Mouse (Mus musculus): ENCODE measurements around the gene Cmah. TPM values are rescaled to one million over a fixed set of nuclear protein-coding genes. Genes with fewer than 3 reads are reported as not detected.
A peak's percentile ranks its signal among the peaks of the same experiment; 100 is the strongest.

The Cmah gene
- polyA plus RNA-seq, 1 experiment = 13.7 TPM

DNA sequence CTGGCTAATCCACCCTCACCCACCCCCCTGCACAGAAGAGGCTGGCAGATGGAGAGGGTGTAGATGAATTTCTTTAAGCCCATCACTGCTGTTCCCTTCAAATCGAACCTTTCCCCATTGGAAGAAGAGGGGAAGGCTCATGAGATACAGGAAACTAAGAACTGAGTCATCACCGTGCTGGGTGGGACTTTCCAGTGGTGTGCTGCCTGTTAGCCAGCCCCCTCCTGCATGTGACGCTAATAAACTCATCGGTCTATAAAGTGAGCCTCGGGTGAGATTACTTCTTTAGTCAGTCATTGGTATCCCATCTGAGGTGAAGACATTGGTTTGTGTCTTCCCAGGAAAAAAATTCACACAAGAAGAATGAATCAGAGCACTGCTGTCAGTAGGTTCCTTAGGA lies 160.3 kb downstream of the Cmah start:
- 41% methylated on average over 5 of the region's 5 CpGs for WGBS
- Histone ChIP-seq H3K27ac (ENCODE audit: insufficient read depth, low read length) (peak overlapping the region; percentile 68), H3K27me3 (ENCODE audit: control insufficient read depth, insufficient read depth, low read length) (no peaks in the 10 kb centered on the region), H3K4me3 (ENCODE audit: extremely low read depth, insufficient read depth, insufficient read length) (no peak overlapping the region), H3K36me3 (ENCODE audit: control insufficient read depth, insufficient read depth, low read length) (no peaks in the 10 kb centered on the region), H3K4me1 (ENCODE audit: control insufficient read depth, insufficient read depth, insufficient read length) (peaks cover 11% of the 10 kb centered on the region; the same call in 1 of the 2 replicates)
- TF ChIP-seq CTCF (IDR thresholded peaks at IDR 0.05; ENCODE audit: extremely low read depth, insufficient read depth, insufficient read length, insufficient replicate concordance) (no peak), POLR2A (IDR thresholded peaks at IDR 0.05; ENCODE audit: low read depth, low read length) (no peak)
- DNase-seq (ENCODE audit: low read depth in 1 of 2, low spot score in 2 of 2) = no peak

DNA sequence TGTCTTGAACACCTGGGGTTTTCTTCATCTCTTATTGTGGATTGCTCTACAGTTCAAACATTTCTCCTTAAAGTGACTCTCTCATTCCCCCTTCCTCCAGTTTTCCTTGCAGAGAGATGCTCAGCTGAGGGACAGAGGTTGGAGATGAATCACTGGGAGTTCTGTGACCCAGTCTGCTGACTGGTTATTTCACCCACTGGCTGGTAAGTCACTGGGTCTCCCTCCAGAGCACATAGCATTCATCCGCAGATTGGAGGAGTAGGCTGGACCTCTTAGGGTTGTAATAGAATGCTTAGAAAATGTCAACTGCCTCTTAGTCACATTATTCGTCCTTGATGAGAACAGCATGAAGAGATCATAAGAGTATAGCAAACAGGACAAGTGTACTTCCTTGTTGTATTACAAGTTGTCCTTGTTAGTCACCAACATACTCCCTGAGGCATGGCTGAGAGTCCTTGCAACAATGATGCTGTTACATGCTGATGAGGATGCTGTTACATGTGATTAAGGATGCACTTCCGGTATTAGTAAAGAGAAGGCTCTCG lies 161.4 kb downstream of the Cmah start:
- Histone ChIP-seq H3K4me1 (ENCODE audit: control insufficient read depth, insufficient read depth, insufficient read length) (peaks cover 11% of the 10 kb centered on the region; the same call in 1 of the 2 replicates), H3K27ac (ENCODE audit: insufficient read depth, low read length) (no peak overlapping the region), H3K4me3 (ENCODE audit: extremely low read depth, insufficient read depth, insufficient read length) (no peak overlapping the region), H3K27me3 (ENCODE audit: control insufficient read depth, insufficient read depth, low read length) (no peaks in the 10 kb centered on the region), H3K36me3 (ENCODE audit: control insufficient read depth, insufficient read depth, low read length) (no peaks in the 10 kb centered on the region)
- TF ChIP-seq POLR2A (IDR thresholded peaks at IDR 0.05; ENCODE audit: low read depth, low read length) (no peak), CTCF (IDR thresholded peaks at IDR 0.05; ENCODE audit: extremely low read depth, insufficient read depth, insufficient read length, insufficient replicate concordance) (no peak)
- no peak for DNase-seq (ENCODE audit: low read depth in 1 of 2, low spot score in 2 of 2)
- 94% methylated on average over 4 of the region's 4 CpGs for WGBS

DNA sequence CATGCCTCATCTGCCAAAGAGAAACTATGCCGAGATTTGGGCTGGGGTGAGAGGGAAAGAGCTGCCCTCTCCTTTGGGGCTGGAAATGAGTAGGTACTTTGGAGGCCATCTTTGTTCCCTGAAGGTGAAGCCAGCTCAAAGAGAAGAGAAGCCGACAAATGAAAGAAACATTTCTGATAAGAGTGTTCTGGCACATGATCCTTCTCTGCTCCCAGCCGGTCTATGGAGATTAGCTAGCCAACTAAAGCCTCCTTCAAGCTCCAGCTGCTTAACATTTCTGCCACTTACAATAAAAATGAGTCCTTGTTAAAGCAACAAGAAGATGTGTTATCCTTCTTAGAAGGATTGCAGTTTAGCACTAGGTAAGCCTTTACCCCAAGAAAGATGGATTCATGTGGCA lies 162.3 kb downstream of the Cmah start:
- no peak for DNase-seq (ENCODE audit: low read depth in 1 of 2, low spot score in 2 of 2)
- H3K27me3 ChIP-seq (ENCODE audit: control insufficient read depth, insufficient read depth, low read length) = no peaks in the 10 kb centered on the region
- no peaks in the 10 kb centered on the region for H3K36me3 ChIP-seq (ENCODE audit: control insufficient read depth, insufficient read depth, low read length)
- H3K4me3 ChIP-seq (ENCODE audit: extremely low read depth, insufficient read depth, insufficient read length) = no peak overlapping the region
- H3K27ac ChIP-seq (ENCODE audit: insufficient read depth, low read length) = no peak overlapping the region
- TF ChIP-seq CTCF (IDR thresholded peaks at IDR 0.05; ENCODE audit: extremely low read depth, insufficient read depth, insufficient read length, insufficient replicate concordance) (no peak), POLR2A (IDR thresholded peaks at IDR 0.05; ENCODE audit: low read depth, low read length) (no peak)
- H3K4me1 ChIP-seq (ENCODE audit: control insufficient read depth, insufficient read depth, insufficient read length) = peaks cover 11% of the 10 kb centered on the region; the same call in 1 of the 2 replicates
- 77% methylated on average over 3 of the region's 3 CpGs for WGBS

DNA sequence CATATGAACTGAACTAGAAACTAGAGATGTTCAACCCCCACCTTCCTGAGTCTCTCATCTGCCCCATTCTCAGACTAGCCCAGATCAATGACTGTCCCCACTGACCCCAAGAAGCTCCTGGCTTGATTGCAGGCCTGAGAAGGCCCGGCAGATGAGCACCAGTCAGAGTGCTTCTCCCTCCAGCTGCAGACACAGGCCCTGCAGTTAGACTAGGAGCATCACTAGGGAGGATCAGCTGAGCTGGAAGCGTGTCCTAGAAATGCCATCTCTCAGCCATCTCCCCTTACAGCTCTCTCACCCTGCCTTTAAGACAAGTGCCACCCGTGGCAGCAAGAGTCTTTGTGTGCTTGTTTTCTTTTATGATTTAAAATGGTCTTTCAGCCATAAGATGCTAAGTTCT lies 162.8 kb downstream of the Cmah start:
- Histone ChIP-seq H3K4me3 (ENCODE audit: extremely low read depth, insufficient read depth, insufficient read length) (no peak overlapping the region), H3K27ac (ENCODE audit: insufficient read depth, low read length) (no peak overlapping the region), H3K27me3 (ENCODE audit: control insufficient read depth, insufficient read depth, low read length) (no peaks in the 10 kb centered on the region), H3K36me3 (ENCODE audit: control insufficient read depth, insufficient read depth, low read length) (no peaks in the 10 kb centered on the region), H3K4me1 (ENCODE audit: control insufficient read depth, insufficient read depth, insufficient read length) (peaks cover 11% of the 10 kb centered on the region; the same call in 1 of the 2 replicates)
- WGBS = 94% methylated on average over 3 of the region's 3 CpGs
- TF ChIP-seq POLR2A (IDR thresholded peaks at IDR 0.05; ENCODE audit: low read depth, low read length) (no peak), CTCF (IDR thresholded peaks at IDR 0.05; ENCODE audit: extremely low read depth, insufficient read depth, insufficient read length, insufficient replicate concordance) (no peak)
- no peak for DNase-seq (ENCODE audit: low read depth in 1 of 2, low spot score in 2 of 2)

DNA sequence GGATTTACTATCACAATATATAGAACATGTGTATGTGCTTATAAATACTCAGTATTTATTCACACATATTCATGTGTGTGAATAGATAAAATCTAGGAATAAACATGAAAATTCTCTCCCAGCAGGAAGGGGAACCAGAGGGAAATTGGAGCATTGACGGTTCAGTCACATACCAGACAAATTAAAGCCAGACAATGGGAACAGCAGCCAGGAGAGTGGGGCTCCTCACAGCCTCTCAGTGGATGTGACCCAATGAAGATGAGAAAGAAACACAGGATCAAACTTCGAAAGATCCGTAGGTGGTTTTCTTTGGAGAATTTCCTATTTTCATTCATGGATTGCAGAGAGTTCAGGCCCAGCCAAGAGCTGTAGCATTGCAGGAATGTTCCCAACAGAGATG lies 163.9 kb downstream of the Cmah start:
- H3K27me3 ChIP-seq (ENCODE audit: control insufficient read depth, insufficient read depth, low read length) = no peaks in the 10 kb centered on the region
- no peaks in the 10 kb centered on the region for H3K36me3 ChIP-seq (ENCODE audit: control insufficient read depth, insufficient read depth, low read length)
- no peak overlapping the region for H3K27ac ChIP-seq (ENCODE audit: insufficient read depth, low read length)
- TF ChIP-seq CTCF (IDR thresholded peaks at IDR 0.05; ENCODE audit: extremely low read depth, insufficient read depth, insufficient read length, insufficient replicate concordance) (no peak), POLR2A (IDR thresholded peaks at IDR 0.05; ENCODE audit: low read depth, low read length) (no peak)
- 95% methylated on average over 3 of the region's 3 CpGs for WGBS
- no peak for DNase-seq (ENCODE audit: low read depth in 1 of 2, low spot score in 2 of 2)
- H3K4me3 ChIP-seq (ENCODE audit: extremely low read depth, insufficient read depth, insufficient read length) = no peak overlapping the region
- peaks cover 11% of the 10 kb centered on the region; the same call in 1 of the 2 replicates for H3K4me1 ChIP-seq (ENCODE audit: control insufficient read depth, insufficient read depth, insufficient read length)

DNA sequence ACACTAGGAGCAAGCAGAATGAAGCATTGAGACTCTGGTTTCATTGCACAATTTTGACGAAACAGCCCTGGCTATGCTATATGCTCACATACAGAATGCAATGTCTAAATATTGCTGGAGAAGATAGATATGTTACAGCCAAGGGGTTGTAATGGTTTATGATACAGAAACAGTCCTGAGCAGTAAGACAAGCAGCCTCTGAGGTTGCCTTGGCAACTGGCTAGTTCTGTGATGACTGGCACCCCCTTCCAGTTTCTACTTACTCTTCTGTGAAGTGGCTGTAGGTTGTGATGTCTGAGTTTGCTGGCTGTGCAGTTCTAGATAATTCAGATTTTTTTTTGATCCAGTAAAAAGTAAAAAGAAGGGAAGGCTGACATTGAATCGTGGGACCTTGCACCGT lies 166.6 kb downstream of the Cmah start:
- no peaks in the 10 kb centered on the region for H3K27me3 ChIP-seq (ENCODE audit: control insufficient read depth, insufficient read depth, low read length)
- 88% methylated on average over 3 of the region's 3 CpGs for WGBS
- H3K27ac ChIP-seq (ENCODE audit: insufficient read depth, low read length) = no peak overlapping the region
- TF ChIP-seq CTCF (IDR thresholded peaks at IDR 0.05; ENCODE audit: extremely low read depth, insufficient read depth, insufficient read length, insufficient replicate concordance) (no peak), POLR2A (IDR thresholded peaks at IDR 0.05; ENCODE audit: low read depth, low read length) (no peak)
- H3K4me1 ChIP-seq (ENCODE audit: control insufficient read depth, insufficient read depth, insufficient read length) = no peaks in the 10 kb centered on the region
- H3K4me3 ChIP-seq (ENCODE audit: extremely low read depth, insufficient read depth, insufficient read length) = no peak overlapping the region
- no peak for DNase-seq (ENCODE audit: low read depth in 1 of 2, low spot score in 2 of 2)
- no peaks in the 10 kb centered on the region for H3K36me3 ChIP-seq (ENCODE audit: control insufficient read depth, insufficient read depth, low read length)

DNA sequence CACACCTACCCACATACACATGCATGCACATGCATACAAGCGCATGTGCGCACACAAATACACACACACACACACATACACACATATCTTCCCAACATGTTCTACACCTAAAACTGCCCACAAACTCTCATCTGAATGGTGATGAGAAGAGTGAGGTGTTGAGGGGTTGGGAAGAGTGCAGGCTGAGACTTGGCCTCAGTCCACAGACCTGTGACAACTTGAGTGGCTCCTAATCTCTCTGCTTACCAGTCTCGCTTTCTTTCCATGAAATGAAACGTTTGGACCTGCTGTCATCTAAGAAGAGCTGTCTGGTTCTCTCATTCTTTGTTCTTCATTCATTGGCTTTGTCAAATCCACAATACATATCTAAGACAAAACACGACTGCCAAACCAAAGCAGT lies 169.1 kb downstream of the Cmah start:
- 87% methylated on average over 5 of the region's 5 CpGs for WGBS
- DNase-seq (ENCODE audit: low read depth in 1 of 2, low spot score in 2 of 2) = no peak
- H3K27ac ChIP-seq (ENCODE audit: insufficient read depth, low read length) = no peak overlapping the region
- TF ChIP-seq CTCF (IDR thresholded peaks at IDR 0.05; ENCODE audit: extremely low read depth, insufficient read depth, insufficient read length, insufficient replicate concordance) (no peak), POLR2A (IDR thresholded peaks at IDR 0.05; ENCODE audit: low read depth, low read length) (no peak)
- H3K36me3 ChIP-seq (ENCODE audit: control insufficient read depth, insufficient read depth, low read length) = no peaks in the 10 kb centered on the region
- H3K27me3 ChIP-seq (ENCODE audit: control insufficient read depth, insufficient read depth, low read length) = no peaks in the 10 kb centered on the region
- no peak overlapping the region for H3K4me3 ChIP-seq (ENCODE audit: extremely low read depth, insufficient read depth, insufficient read length)
- H3K4me1 ChIP-seq (ENCODE audit: control insufficient read depth, insufficient read depth, insufficient read length) = peaks cover 2% of the 10 kb centered on the region; the same call in 1 of the 2 replicates

Measured in spleen, adult 2 months (tissue).